Mouse (Mus musculus): Measurements from ENCODE around the gene Gm12216. TPM values are rescaled to one million over a fixed set of nuclear protein-coding genes. Genes with fewer than 3 reads are reported as not detected.
A peak's percentile ranks its signal among the peaks of the same experiment; 100 is the strongest.

Gm12216 gene
- polyA plus RNA-seq, 1 experiment from 2014 or later = 0.51 TPM

DNA sequence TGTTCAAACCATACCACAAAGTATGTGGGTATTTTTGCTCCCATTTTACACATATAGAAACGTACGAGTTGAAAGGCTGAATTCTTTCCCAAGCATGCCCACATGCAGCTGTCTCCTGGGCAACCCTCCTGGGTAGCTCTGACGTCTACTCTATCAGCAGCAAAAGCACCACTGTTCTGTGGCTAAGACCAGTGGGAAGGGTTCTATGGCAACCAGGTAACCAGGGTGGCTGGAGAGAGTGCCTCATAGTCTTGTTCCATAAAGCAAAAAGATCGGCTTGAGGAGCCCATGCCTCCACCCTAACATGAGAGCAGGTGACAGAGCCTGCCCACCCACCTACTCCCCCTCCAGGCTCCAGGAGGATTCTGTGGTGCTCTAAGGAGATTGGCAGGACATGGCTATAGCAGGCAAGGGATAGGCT lies 16.9 kb downstream of the Gm12216 start:
- WGBS = 70% methylated on average over 4 of the region's 4 CpGs
- Histone ChIP-seq H3K9ac (ENCODE audit: low read depth, low read length) (no peak overlapping the region), H3K27me3 (replicated peaks; ENCODE audit: control insufficient read depth, insufficient read depth, low read length) (no peaks in the 10 kb centered on the region), H3K36me3 (ENCODE audit: control insufficient read depth, insufficient read depth, low read length) (no peaks in the 10 kb centered on the region), H3K4me1 (replicated peaks; ENCODE audit: control insufficient read depth, insufficient read depth, low read length) (0 out of 2 replicates have a peak, but pooled peaks cover 2% of the 10 kb centered on the region), H3K4me3 (ENCODE audit: low read depth, low read length) (no peak overlapping the region), H3K27ac (ENCODE audit: low read depth, low read length) (no peak overlapping the region), H3K9me3 (ENCODE audit: control insufficient read depth, low read length) (no peaks in the 10 kb centered on the region), H3K4me2 (no peak overlapping the region)
- DNase-seq (ENCODE audit: low spot score) (no peak), ATAC-seq (replicated peaks; ENCODE audit: low FRiP score) (no peak)

DNA sequence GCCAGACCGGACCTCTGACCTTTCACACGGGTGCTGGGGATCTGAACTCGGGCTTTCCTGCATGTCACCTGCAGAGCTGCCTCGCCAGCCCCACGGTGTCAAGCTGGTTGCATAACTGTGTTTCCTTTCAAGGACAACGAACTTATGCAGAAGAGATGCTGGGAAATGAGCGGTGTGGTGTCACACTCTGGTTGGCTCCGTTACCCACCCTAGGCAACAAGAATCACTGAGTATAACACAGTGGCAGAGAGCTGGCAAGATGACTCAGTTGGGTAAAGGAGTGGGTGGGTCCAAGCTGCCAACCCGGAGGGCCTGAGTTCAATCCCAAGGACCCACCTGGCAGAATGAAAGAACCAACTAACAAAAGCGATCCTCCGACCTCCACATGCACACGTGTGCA lies 17.5 kb downstream of the Gm12216 start:
- no peak overlapping the region for H3K27ac ChIP-seq (ENCODE audit: low read depth, low read length)
- ATAC-seq (replicated peaks; ENCODE audit: low FRiP score) (no peak), DNase-seq (ENCODE audit: low spot score) (no peak)
- 72% methylated on average over 12 of the region's 12 CpGs for WGBS
- H3K4me3 ChIP-seq (ENCODE audit: low read depth, low read length) = no peak overlapping the region
- no peak overlapping the region for H3K4me2 ChIP-seq
- no peak overlapping the region for H3K9ac ChIP-seq (ENCODE audit: low read depth, low read length)
- H3K36me3 ChIP-seq (ENCODE audit: control insufficient read depth, insufficient read depth, low read length) = no peaks in the 10 kb centered on the region
- H3K27me3 ChIP-seq (replicated peaks; ENCODE audit: control insufficient read depth, insufficient read depth, low read length) = no peaks in the 10 kb centered on the region
- no peaks in the 10 kb centered on the region for H3K9me3 ChIP-seq (ENCODE audit: control insufficient read depth, low read length)
- H3K4me1 ChIP-seq (replicated peaks; ENCODE audit: control insufficient read depth, insufficient read depth, low read length) = 0 out of 2 replicates have a peak, but pooled peaks cover 2% of the 10 kb centered on the region

DNA sequence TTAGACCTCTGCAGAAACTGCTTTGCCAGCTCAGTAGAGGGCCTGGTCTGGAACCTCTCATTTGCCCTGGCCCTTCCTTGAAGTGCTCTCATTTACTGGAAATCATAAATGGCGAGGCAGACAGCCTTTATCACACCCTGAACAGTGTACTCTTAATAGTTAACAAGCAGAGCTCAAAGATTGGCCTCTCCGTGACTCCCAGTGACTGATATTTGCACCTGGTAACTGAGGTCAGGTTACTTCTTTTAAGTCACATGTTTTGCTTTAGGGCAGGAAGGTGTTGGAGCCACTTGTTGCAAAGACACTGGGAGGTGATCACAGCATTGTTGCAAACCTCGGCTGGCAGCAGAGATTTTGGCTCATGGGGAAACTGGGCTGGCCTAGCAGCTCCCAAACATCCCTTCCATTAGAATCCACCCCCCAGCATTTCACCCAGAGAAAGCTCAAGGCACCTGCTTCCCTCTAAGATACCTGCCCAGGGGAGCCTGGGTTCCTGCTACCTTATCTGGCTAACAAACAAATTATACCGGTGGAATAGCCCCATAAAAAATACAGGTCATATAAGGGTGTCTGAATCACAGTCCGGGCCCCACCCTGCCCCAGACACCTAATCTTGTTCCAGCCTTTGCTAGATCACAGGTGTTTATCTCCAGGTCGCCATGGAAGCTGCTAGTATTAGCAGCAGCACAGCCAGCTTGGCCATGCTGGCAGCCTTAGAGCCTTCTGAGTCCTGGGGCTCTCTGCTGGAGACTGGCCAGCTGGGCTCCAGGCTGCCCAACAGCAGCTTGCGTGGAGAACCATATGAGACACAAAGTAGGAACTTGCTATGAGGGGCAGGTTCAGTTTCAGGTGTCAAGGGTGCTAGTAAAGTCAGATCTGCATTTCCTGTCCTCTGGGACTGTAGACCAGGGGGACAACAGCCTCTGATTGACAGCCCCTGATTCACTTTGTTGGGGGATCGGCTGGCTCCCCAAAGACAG lies 19.1 kb downstream of the Gm12216 start:
- H3K27me3 ChIP-seq (replicated peaks; ENCODE audit: control insufficient read depth, insufficient read depth, low read length) = no peaks in the 10 kb centered on the region
- no peak for DNase-seq (ENCODE audit: low spot score)
- no peak overlapping the region for H3K4me2 ChIP-seq
- no peak overlapping the region for H3K4me3 ChIP-seq (ENCODE audit: low read depth, low read length)
- H3K9me3 ChIP-seq (ENCODE audit: control insufficient read depth, low read length) = no peaks in the 10 kb centered on the region
- H3K4me1 ChIP-seq (replicated peaks; ENCODE audit: control insufficient read depth, insufficient read depth, low read length) = peaks cover 2% of the 10 kb centered on the region; the same call in 1 of the 2 replicates
- WGBS = 50% methylated on average over 8 of the region's 8 CpGs
- no peak overlapping the region for H3K9ac ChIP-seq (ENCODE audit: low read depth, low read length)
- no peak for ATAC-seq (replicated peaks; ENCODE audit: low FRiP score)
- H3K27ac ChIP-seq (ENCODE audit: low read depth, low read length) = no peak overlapping the region
- no peaks in the 10 kb centered on the region for H3K36me3 ChIP-seq (ENCODE audit: control insufficient read depth, insufficient read depth, low read length)

- Histone ChIP-seq H3K4me3 (ENCODE audit: low read depth, low read length) (no peak overlapping the region), H3K27ac (ENCODE audit: low read depth, low read length) (no peak overlapping the region)
Measured at GRCm38 (mm10) chr11:53839147-53839546, 19.9 kb downstream of the Gm12216 start.

GRCm38 (mm10) chr11:53837731-53838130 lies 21.3 kb downstream of the Gm12216 start:
- no peaks in the 10 kb centered on the region for H3K36me3 ChIP-seq (ENCODE audit: control insufficient read depth, insufficient read depth, low read length)

More at GRCm38 (mm10) chr11:53839147-53839546, 19.9 kb downstream of the Gm12216 start:
- peaks cover 1% of the 10 kb centered on the region; the same call in 1 of the 2 replicates for H3K4me1 ChIP-seq (replicated peaks; ENCODE audit: control insufficient read depth, insufficient read depth, low read length)
- WGBS = 68% methylated on average over 6 of the region's 6 CpGs
- no peaks in the 10 kb centered on the region for H3K27me3 ChIP-seq (replicated peaks; ENCODE audit: control insufficient read depth, insufficient read depth, low read length)
- H3K9me3 ChIP-seq (ENCODE audit: control insufficient read depth, low read length) = no peaks in the 10 kb centered on the region
- H3K36me3 ChIP-seq (ENCODE audit: control insufficient read depth, insufficient read depth, low read length) = no peaks in the 10 kb centered on the region
- ATAC-seq (replicated peaks; ENCODE audit: low FRiP score) (no peak), DNase-seq (ENCODE audit: low spot score) (no peak)
- H3K4me2 ChIP-seq = no peak overlapping the region
- H3K9ac ChIP-seq (ENCODE audit: low read depth, low read length) = no peak overlapping the region

DNA sequence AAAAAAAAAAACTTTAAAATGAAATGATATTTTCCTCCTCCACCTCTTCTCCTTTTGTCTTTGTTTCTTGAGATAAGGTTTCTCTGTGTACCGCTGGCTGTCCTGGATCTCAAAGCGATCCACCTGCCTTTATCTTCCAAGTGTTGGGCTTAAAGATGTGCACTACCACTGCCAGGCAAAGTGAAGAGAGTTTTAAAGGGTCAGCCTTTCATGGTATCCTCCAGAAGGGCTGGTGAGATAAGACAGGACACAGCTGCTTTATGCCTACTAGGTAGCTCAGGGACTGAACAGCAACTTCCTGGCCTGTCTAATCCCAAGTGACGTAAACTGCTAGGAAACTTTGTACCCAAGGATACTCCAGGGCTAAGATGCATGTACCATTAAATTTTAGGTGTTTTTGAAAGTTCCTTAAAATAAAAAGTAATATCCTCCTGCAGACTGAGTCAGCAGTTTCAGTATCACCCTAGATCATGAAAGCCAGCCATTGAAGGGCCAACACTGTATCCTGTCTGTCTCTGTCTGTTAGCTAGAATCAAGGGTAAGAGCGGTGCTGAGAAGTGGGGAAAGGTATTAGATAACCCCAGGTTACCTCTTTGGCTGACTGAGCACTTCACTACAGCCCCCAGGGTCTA lies 23.6 kb downstream of the Gm12216 start:
- no peaks in the 10 kb centered on the region for H3K27me3 ChIP-seq (replicated peaks; ENCODE audit: control insufficient read depth, insufficient read depth, low read length)
- no peak overlapping the region for H3K4me2 ChIP-seq
- H3K4me3 ChIP-seq (ENCODE audit: low read depth, low read length) = no peak overlapping the region
- ATAC-seq (replicated peaks; ENCODE audit: low FRiP score) (peak; percentile 29; the same call in 1 of the 2 replicates), DNase-seq (ENCODE audit: low spot score) (no peak)
- H3K9ac ChIP-seq (ENCODE audit: low read depth, low read length) = no peak overlapping the region
- no peaks in the 10 kb centered on the region for H3K36me3 ChIP-seq (ENCODE audit: control insufficient read depth, insufficient read depth, low read length)
- 42% methylated on average over 4 of the region's 4 CpGs for WGBS
- H3K27ac ChIP-seq (ENCODE audit: low read depth, low read length) = no peak overlapping the region
- H3K9me3 ChIP-seq (ENCODE audit: control insufficient read depth, low read length) = no peaks in the 10 kb centered on the region
- H3K4me1 ChIP-seq (replicated peaks; ENCODE audit: control insufficient read depth, insufficient read depth, low read length) = no peaks in the 10 kb centered on the region; the same call in 1 of the 2 replicates

More at GRCm38 (mm10) chr11:53837731-53838130, 21.3 kb downstream of the Gm12216 start:
- DNase-seq (ENCODE audit: low spot score) = no peak
- Histone ChIP-seq H3K4me3 (ENCODE audit: low read depth, low read length) (no peak overlapping the region), H3K9me3 (ENCODE audit: control insufficient read depth, low read length) (no peaks in the 10 kb centered on the region), H3K9ac (ENCODE audit: low read depth, low read length) (no peak overlapping the region), H3K27me3 (replicated peaks; ENCODE audit: control insufficient read depth, insufficient read depth, low read length) (no peaks in the 10 kb centered on the region), H3K4me1 (replicated peaks; ENCODE audit: control insufficient read depth, insufficient read depth, low read length) (no peaks in the 10 kb centered on the region; the same call in 1 of the 2 replicates), H3K4me2 (no peak overlapping the region), H3K27ac (ENCODE audit: low read depth, low read length) (no peak overlapping the region)
- 84% methylated on average over 5 of the region's 5 CpGs for WGBS
- ATAC-seq (replicated peaks; ENCODE audit: low FRiP score) = no peak

DNA sequence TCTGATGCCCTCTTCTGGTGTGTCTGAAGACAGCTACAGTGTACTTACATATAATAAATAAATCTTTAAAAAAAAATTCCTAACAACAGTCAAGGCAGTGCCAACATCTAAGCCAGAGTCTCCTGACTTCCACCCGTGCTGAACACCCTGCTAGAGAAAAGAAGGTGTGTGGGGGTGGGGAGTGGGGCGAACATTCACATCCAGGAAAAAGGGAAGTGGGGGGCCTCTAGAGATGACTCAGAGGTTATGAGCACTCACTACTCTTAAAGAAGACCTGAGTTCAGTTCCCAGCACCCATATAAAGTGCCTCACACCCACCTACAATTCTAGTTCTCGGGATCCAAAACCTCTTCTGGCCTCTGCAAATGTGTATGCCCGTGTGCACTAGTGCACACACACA lies 33.6 kb downstream of the Gm12216 start:
- 63% methylated on average over 4 of the region's 4 CpGs for WGBS
- Histone ChIP-seq H3K27me3 (replicated peaks; ENCODE audit: control insufficient read depth, insufficient read depth, low read length) (no peaks in the 10 kb centered on the region), H3K4me2 (no peak overlapping the region), H3K36me3 (ENCODE audit: control insufficient read depth, insufficient read depth, low read length) (no peaks in the 10 kb centered on the region), H3K4me1 (replicated peaks; ENCODE audit: control insufficient read depth, insufficient read depth, low read length) (no peaks in the 10 kb centered on the region), H3K9ac (ENCODE audit: low read depth, low read length) (no peak overlapping the region), H3K9me3 (ENCODE audit: control insufficient read depth, low read length) (peaks cover 4% of the 10 kb centered on the region; the same call in 1 of the 2 replicates), H3K27ac (ENCODE audit: low read depth, low read length) (no peak overlapping the region), H3K4me3 (ENCODE audit: low read depth, low read length) (no peak overlapping the region)
- ATAC-seq (replicated peaks; ENCODE audit: low FRiP score) (no peak), DNase-seq (ENCODE audit: low spot score) (no peak)

DNA sequence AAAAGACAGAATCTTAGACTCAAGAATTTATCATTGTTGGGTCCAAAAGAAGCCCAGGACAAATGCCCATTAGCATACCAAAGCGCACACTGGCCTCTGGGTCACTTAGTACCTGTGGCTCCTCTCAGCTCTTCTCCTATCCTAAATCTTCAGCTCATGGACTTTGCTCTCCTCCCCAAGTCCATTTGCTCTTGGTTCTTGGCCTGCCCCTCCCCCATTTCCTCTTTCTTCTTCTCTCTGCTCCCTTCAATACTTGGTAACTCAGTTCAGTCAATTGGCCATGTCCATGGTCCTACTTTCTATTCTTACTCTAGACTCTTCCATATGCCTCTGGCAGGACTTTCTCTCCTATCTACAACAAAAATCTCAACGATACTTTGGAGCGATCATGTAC lies 37.1 kb downstream of the Gm12216 start:
- ATAC-seq (replicated peaks; ENCODE audit: low FRiP score) (no peak), DNase-seq (ENCODE audit: low spot score) (no peak)
- Histone ChIP-seq H3K27ac (ENCODE audit: low read depth, low read length) (no peak overlapping the region), H3K4me3 (ENCODE audit: low read depth, low read length) (no peak overlapping the region), H3K4me2 (no peak overlapping the region), H3K9ac (ENCODE audit: low read depth, low read length) (no peak overlapping the region), H3K4me1 (replicated peaks; ENCODE audit: control insufficient read depth, insufficient read depth, low read length) (no peaks in the 10 kb centered on the region), H3K27me3 (replicated peaks; ENCODE audit: control insufficient read depth, insufficient read depth, low read length) (no peaks in the 10 kb centered on the region), H3K9me3 (ENCODE audit: control insufficient read depth, low read length) (no peaks in the 10 kb centered on the region), H3K36me3 (ENCODE audit: control insufficient read depth, insufficient read depth, low read length) (no peaks in the 10 kb centered on the region)
- 90% methylated on average over 3 of the region's 3 CpGs for whole genome bisulfite sequencing

Measured in liver, embryonic 11.5 days (tissue).